Mouse (Mus musculus) small intestine, adult 2 months (tissue): ENCODE measurements around the gene Ppp1r21.

Source experiments
- CTCF ChIP-seq: fragments of 200-500 bp; IDR thresholded peaks from 2 replicates; pipeline ENCODE4 v1.5.1; 2012; ENCODE audit warnings: low read depth, mild to moderate bottlenecking, control low read depth, inconsistent platforms, low read length, moderate library complexity, mixed read lengths; ENCODE audit not compliant: insufficient replicate concordance, insufficient read length; ENCODE audit errors: extremely low read depth
- POLR2A ChIP-seq: fragments of 200-500 bp; IDR thresholded peaks from 2 replicates; pipeline ENCODE4 v1.6.1; 2012; ENCODE audit warnings: low read depth, mild to moderate bottlenecking, control low read depth, inconsistent platforms, low read length, moderate library complexity

- TF ChIP-seq CTCF (no peak), POLR2A (no peak)
These were observed 40.1 kb downstream of the Ppp1r21 start for GRCm38 (mm10) chr17:88569807-88570540.
